Mouse (Mus musculus) myocyte (in vitro differentiated cells): ENCODE measurements around the gene Osbpl2. TPM values are rescaled to one million over a fixed set of nuclear protein-coding genes. Genes with fewer than 3 reads are reported as not detected.
A peak's percentile ranks its signal among the peaks of the same experiment; 100 is the strongest.

Experiments
- H3K27me3 ChIP-seq: one replicate; pipeline ENCODE4 v1.6.1; 2011; ENCODE audit not compliant: control insufficient read depth, insufficient read depth, insufficient read length
- H3K36me3 ChIP-seq: one replicate; pipeline ENCODE4 v1.6.1; 2011; ENCODE audit not compliant: control insufficient read depth, insufficient read depth
- H3K4me2 ChIP-seq: one replicate; pipeline ENCODE4 v1.6.1; 2011; ENCODE audit warnings: low read depth, control low read depth
- H3K4me3 ChIP-seq: one replicate; pipeline ENCODE4 v1.5.1; 2011; ENCODE audit warnings: mild to moderate bottlenecking, control low read depth, moderate library complexity
- H3K79me2 ChIP-seq: one replicate; pipeline ENCODE4 v1.6.1; 2011; ENCODE audit not compliant: control insufficient read depth, insufficient read depth
- H3ac ChIP-seq: one replicate; pipeline ENCODE4 v1.6.1; 2011; ENCODE audit not compliant: control insufficient read depth, insufficient read length
- CEBPB ChIP-seq: IDR thresholded peaks from 2 replicates; pipeline ENCODE4 v1.6.1; 2011; ENCODE audit warnings: mild to moderate bottlenecking, moderate library complexity; ENCODE audit not compliant: poor library complexity, insufficient read depth, severe bottlenecking
- E2F4 ChIP-seq: IDR thresholded peaks from one replicate; pipeline ENCODE4 v1.6.1; 2011; ENCODE audit warnings: mild to moderate bottlenecking, control low read depth, moderate library complexity; ENCODE audit not compliant: insufficient read depth
- MAX ChIP-seq: IDR thresholded peaks from one replicate; pipeline ENCODE4 v1.6.1; 2011; ENCODE audit warnings: low read depth, mild to moderate bottlenecking, control low read depth
- MYOD1 ChIP-seq, 3 experiments: IDR thresholded peaks; one replicate each; pipeline ENCODE4 v1.6.1; 2011; ENCODE audit warnings: control low read depth in 2 of 3, low read depth in 2 of 3, mild to moderate bottlenecking in 2 of 3, moderate library complexity in 1 of 3; ENCODE audit not compliant: insufficient read length in 2 of 3, control insufficient read depth in 1 of 3
- MYOG ChIP-seq, 3 experiments: IDR thresholded peaks; one replicate each; pipeline ENCODE4 v1.6.1; 2011; ENCODE audit warnings: control low read depth in 2 of 3, low read depth in 2 of 3, mild to moderate bottlenecking in 2 of 3; ENCODE audit not compliant: insufficient read length in 2 of 3, control insufficient read depth in 1 of 3, insufficient read depth in 1 of 3
- POLR2A ChIP-seq: IDR thresholded peaks from one replicate; pipeline ENCODE4 v1.6.1; 2011; ENCODE audit warnings: low read depth, mild to moderate bottlenecking, control low read depth, moderate library complexity; ENCODE audit not compliant: insufficient read length
- POLR2AphosphoS2 ChIP-seq: IDR thresholded peaks from one replicate; pipeline ENCODE4 v1.6.1; 2011; ENCODE audit warnings: low read depth, control low read depth; ENCODE audit not compliant: insufficient read length
- REST ChIP-seq: IDR thresholded peaks from one replicate; pipeline ENCODE4 v1.6.1; 2011; ENCODE audit warnings: mild to moderate bottlenecking, control low read depth, moderate library complexity; ENCODE audit not compliant: insufficient read depth, insufficient read length
- SRF ChIP-seq: IDR thresholded peaks from one replicate; pipeline ENCODE4 v1.6.1; 2011; ENCODE audit warnings: low read depth; ENCODE audit not compliant: control insufficient read depth, insufficient read length
- TCF12 ChIP-seq: IDR thresholded peaks from one replicate; pipeline ENCODE4 v1.6.1; 2011; ENCODE audit warnings: mild to moderate bottlenecking, control low read depth; ENCODE audit not compliant: poor library complexity, insufficient read depth, severe bottlenecking
- TCF3 ChIP-seq: IDR thresholded peaks from one replicate; pipeline ENCODE4 v1.6.1; 2011; ENCODE audit warnings: low read depth, control low read depth; ENCODE audit not compliant: insufficient read length
- USF1 ChIP-seq: IDR thresholded peaks from one replicate; pipeline ENCODE4 v1.6.1; 2011; ENCODE audit warnings: low read depth, mild to moderate bottlenecking, control low read depth, moderate library complexity
- polyA plus RNA-seq: library from polyadenylated mRNA; unstranded; fragments of >200 nt; fragmentation: generic; extraction: Trizol; gene quantifications from one replicate; pipeline ENCODE4 v1.2.1, GENCODE M21; 2012; ENCODE audit warnings: missing spikeins

Gene Osbpl2
- polyA plus RNA-seq, 1 experiment: 34.8 TPM

- H3K79me2 ChIP-seq: peaks cover 27% of the 10 kb centered on the region
- TF ChIP-seq E2F4 (no peak), POLR2A (no peak), REST (no peak), TCF3 (no peak), TCF12 (no peak), USF1 (no peak), CEBPB (no peak)
Measured at GRCm38 (mm10) chr2:180119439-180120291, 559 bp downstream of the Osbpl2 start.

GRCm38 (mm10) chr2:180120292-180120761, 1.2 kb downstream of the Osbpl2 start:
- Histone ChIP-seq H3K36me3 (peaks cover 4% of the 10 kb centered on the region), H3K4me3 (peak overlapping the region; percentile 50), H3K4me2 (peak overlapping the region; percentile 88), H3K79me2 (peaks cover 30% of the 10 kb centered on the region), H3K27me3 (no peaks in the 10 kb centered on the region), H3ac (no peak overlapping the region)
- TF ChIP-seq E2F4 (no peak), MYOG (IDR thresholded peaks at IDR 0.05; ENCODE audit: control insufficient read depth in 1 of 3, insufficient read depth in 1 of 3, insufficient read length in 2 of 3, low read depth in 2 of 3) (no peak), REST (no peak), POLR2A (no peak), SRF (no peak), MYOD1 (IDR thresholded peaks at IDR 0.05; ENCODE audit: control insufficient read depth in 1 of 3, insufficient read length in 2 of 3, low read depth in 2 of 3) (no peak), POLR2AphosphoS2 (no peak), MAX (no peak), USF1 (no peak), TCF12 (no peak), CEBPB (no peak), TCF3 (no peak)

More at GRCm38 (mm10) chr2:180119439-180120291, 559 bp downstream of the Osbpl2 start:
- peak overlapping the region; percentile 88 for H3K4me2 ChIP-seq
- H3ac ChIP-seq: peak overlapping the region; percentile 54
- H3K27me3 ChIP-seq: no peaks in the 10 kb centered on the region
- peak overlapping the region; percentile 50 for H3K4me3 ChIP-seq
- H3K36me3 ChIP-seq: peaks cover 4% of the 10 kb centered on the region

GRCm38 (mm10) chr2:180124192-180124591, 5.1 kb downstream of the Osbpl2 start:
- Histone ChIP-seq H3K36me3 (peaks cover 4% of the 10 kb centered on the region), H3K27me3 (no peaks in the 10 kb centered on the region), H3K4me3 (no peak overlapping the region), H3ac (no peak overlapping the region), H3K79me2 (peaks cover 49% of the 10 kb centered on the region), H3K4me2 (no peak overlapping the region)
- TF ChIP-seq MYOG (IDR thresholded peaks at IDR 0.05; ENCODE audit: control insufficient read depth in 1 of 3, insufficient read depth in 1 of 3, insufficient read length in 2 of 3, low read depth in 2 of 3) (no peak), SRF (no peak)

GRCm38 (mm10) chr2:180126195-180126594, 7.1 kb downstream of the Osbpl2 start:
- H3K79me2 ChIP-seq: peaks cover 38% of the 10 kb centered on the region
- no peak for TF ChIP-seq E2F4
- no peak for TF ChIP-seq POLR2A
- no peak for TF ChIP-seq CEBPB
- peak in 2 of 3 experiments; percentile 63 to 86 for TF ChIP-seq MYOD1 (IDR thresholded peaks at IDR 0.05; ENCODE audit: control insufficient read depth in 1 of 3, insufficient read length in 2 of 3, low read depth in 2 of 3)
- TF ChIP-seq REST: no peak
- peak; percentile 41 for TF ChIP-seq MAX
- peak; percentile 76 for TF ChIP-seq TCF12
- no peak for TF ChIP-seq SRF
- no peak for TF ChIP-seq POLR2AphosphoS2
- peak; percentile 80 for TF ChIP-seq USF1
- peak; percentile 32 for TF ChIP-seq TCF3
- TF ChIP-seq MYOG (IDR thresholded peaks at IDR 0.05; ENCODE audit: control insufficient read depth in 1 of 3, insufficient read depth in 1 of 3, insufficient read length in 2 of 3, low read depth in 2 of 3): peak; percentile 43 to 92 (median 79)
- H3K4me3 ChIP-seq: no peak overlapping the region
- peak overlapping the region; percentile 66 for H3K4me2 ChIP-seq
- peaks cover 4% of the 10 kb centered on the region for H3K36me3 ChIP-seq
- no peak overlapping the region for H3ac ChIP-seq
- no peaks in the 10 kb centered on the region for H3K27me3 ChIP-seq

- Histone ChIP-seq H3K4me2 (no peak overlapping the region), H3K79me2 (peaks cover 49% of the 10 kb centered on the region), H3K4me3 (no peak overlapping the region), H3K36me3 (peaks cover 4% of the 10 kb centered on the region), H3ac (no peak overlapping the region), H3K27me3 (no peaks in the 10 kb centered on the region)
- no peak for TF ChIP-seq USF1
- TF ChIP-seq CEBPB: no peak
- TF ChIP-seq SRF: no peak
- TF ChIP-seq MYOD1 (IDR thresholded peaks at IDR 0.05; ENCODE audit: control insufficient read depth in 1 of 3, insufficient read length in 2 of 3, low read depth in 2 of 3): no peak
- no peak for TF ChIP-seq MAX
- no peak for TF ChIP-seq POLR2AphosphoS2
- TF ChIP-seq REST: no peak
- TF ChIP-seq POLR2A: no peak
- TF ChIP-seq TCF12: no peak
- no peak for TF ChIP-seq E2F4
Measured at GRCm38 (mm10) chr2:180127675-180128074, 8.6 kb downstream of the Osbpl2 start.
